Mouse (Mus musculus) kidney, adult 2 months (tissue): ENCODE data around the gene Sacs. TPM values are rescaled to one million over a fixed set of nuclear protein-coding genes. Genes with fewer than 3 reads are reported as not detected.

Source experiments
- DNase-seq: peaks from one replicate; pipeline ENCODE4 v3.0.0; 2021
- H3K27ac ChIP-seq: fragments of 200-500 bp; 2 replicates; pipeline ENCODE4 v1.5.1; 2012; ENCODE audit warnings: low read depth, low read length, control low read depth, inconsistent platforms; ENCODE audit not compliant: insufficient read depth
- H3K27me3 ChIP-seq: fragments of 200-500 bp; replicated peaks from 2 replicates; pipeline ENCODE4 v1.6.1; 2012; ENCODE audit warnings: mild to moderate bottlenecking, moderate library complexity, low read length, inconsistent platforms; ENCODE audit not compliant: control insufficient read depth, insufficient read depth
- H3K36me3 ChIP-seq: fragments of 200-500 bp; 2 replicates; pipeline ENCODE4 v1.6.1; 2012; ENCODE audit warnings: mild to moderate bottlenecking, moderate library complexity, low read length, inconsistent platforms; ENCODE audit not compliant: control insufficient read depth, insufficient read depth
- H3K4me1 ChIP-seq: fragments of 200-500 bp; 2 replicates; pipeline ENCODE4 v1.6.1; 2011; ENCODE audit warnings: low read length; ENCODE audit not compliant: control insufficient read depth, insufficient read depth
- H3K4me3 ChIP-seq: fragments of 200-500 bp; 2 replicates; pipeline ENCODE4 v1.5.1; 2011; ENCODE audit warnings: mild to moderate bottlenecking, low read depth, low read length, control low read depth; ENCODE audit not compliant: insufficient read depth
- CTCF ChIP-seq: fragments of 200-500 bp; conservative IDR thresholded peaks from 2 replicates; pipeline ENCODE4 v1.5.1; 2011; ENCODE audit warnings: low read depth, mild to moderate bottlenecking, control low read depth, low read length, moderate library complexity, mixed read lengths; ENCODE audit not compliant: insufficient read depth, insufficient read length
- POLR2A ChIP-seq: fragments of 200-500 bp; IDR thresholded peaks from one replicate; pipeline ENCODE4 v1.6.1; 2011; ENCODE audit warnings: low read depth, low read length, control low read depth
- WGBS: fragments of 180-500 bp; shearing (Covaris S2); methylation state at CpG from one replicate; pipeline ENCODE4 v1.1.7; 2018; 5-methylcytosine and 5-hydroxymethylcytosine counted together
- polyA plus RNA-seq: library from polyadenylated mRNA; depleted of rRNA; stranded (reverse); fragments of >200 nt; gene quantifications from 2 replicates; pipeline ENCODE4 v1.2.3, GENCODE M21; 2012

Sacs gene
- polyA plus RNA-seq, 1 experiment, result 0.33 TPM

DNA sequence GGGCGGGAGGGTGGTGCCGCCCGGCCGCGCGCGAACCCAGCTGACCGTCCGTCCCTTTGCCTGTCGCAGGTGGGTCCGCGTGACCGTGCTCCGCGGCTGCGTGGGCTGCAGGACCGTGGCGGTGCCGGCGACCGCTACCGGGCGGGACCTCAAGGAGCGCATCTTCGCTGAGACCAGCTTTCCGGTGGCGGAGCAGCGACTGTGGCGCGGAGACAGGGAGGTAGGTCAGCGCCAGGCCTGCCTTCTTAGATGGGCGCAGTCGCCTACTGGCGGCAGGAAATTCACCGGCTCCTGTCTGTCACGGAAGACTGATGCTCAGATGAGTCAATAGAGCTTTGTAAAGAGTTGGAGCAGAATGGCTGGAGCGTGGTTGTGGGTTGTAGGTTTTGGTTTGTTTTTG, 35.0 kb downstream of the Sacs start:
- H3K4me1 ChIP-seq, result no peaks in the 10 kb centered on the region
- no peak overlapping the region for H3K27ac ChIP-seq
- DNase-seq, result peak; percentile 58
- WGBS, result 1% methylated on average over 37 of the region's 37 CpGs
- TF ChIP-seq POLR2A (no peak), CTCF (0 out of 2 replicates have a peak, but pooled peaks have one; percentile 13)
- no peaks in the 10 kb centered on the region for H3K36me3 ChIP-seq
- no peaks in the 10 kb centered on the region for H3K27me3 ChIP-seq
- H3K4me3 ChIP-seq, result peak overlapping the region; percentile 74

DNA sequence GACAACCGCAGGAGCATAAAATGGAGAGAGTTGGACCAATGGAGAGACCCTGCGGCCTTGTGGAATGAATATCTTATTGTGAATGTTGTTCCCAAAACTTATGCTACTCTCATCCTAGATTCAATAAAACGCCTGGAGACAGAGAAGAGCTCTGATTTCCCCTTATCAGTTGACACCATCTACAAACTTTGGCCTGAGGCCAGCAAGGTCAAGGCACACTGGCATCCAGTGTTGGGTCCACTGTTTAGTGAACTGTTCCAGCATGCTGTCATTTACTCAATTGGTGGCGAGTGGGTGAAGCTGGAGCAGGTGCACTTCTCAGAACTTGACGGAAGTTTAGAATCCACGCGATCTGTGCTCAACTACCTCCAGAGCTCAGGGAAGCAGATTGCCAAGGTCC, 53.6 kb downstream of the Sacs start:
- DNase-seq, result no peak
- no peak overlapping the region for H3K4me3 ChIP-seq
- no peak for TF ChIP-seq CTCF
- no peak for TF ChIP-seq POLR2A
- no peak overlapping the region for H3K27ac ChIP-seq
- no peaks in the 10 kb centered on the region for H3K27me3 ChIP-seq
- no peaks in the 10 kb centered on the region for H3K36me3 ChIP-seq
- H3K4me1 ChIP-seq, result no peaks in the 10 kb centered on the region
- 91% methylated on average over 7 of the region's 7 CpGs for WGBS

DNA sequence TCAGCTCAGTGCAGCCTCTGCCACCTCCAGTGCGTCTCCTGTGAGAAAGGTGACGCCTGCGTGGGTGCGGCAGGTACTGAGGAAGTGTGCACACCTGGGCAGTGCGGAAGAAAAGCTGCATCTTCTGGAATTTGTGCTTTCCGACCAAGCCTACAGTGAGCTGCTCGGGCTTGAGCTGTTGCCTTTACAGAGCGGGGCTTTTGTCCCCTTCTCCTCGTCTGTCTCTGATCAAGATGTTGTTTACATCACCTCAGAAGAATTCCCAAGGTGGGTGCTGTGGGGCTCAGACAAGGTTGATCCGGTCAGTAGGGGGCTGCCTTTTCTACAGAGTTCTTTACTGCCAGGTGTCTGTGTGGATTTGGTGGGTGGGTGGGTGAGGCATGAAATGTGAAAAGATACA, 54.1 kb downstream of the Sacs start:
- no peaks in the 10 kb centered on the region for H3K27me3 ChIP-seq
- 85% methylated on average over 10 of the region's 10 CpGs for WGBS
- H3K4me3 ChIP-seq, result no peak overlapping the region
- no peak for DNase-seq
- TF ChIP-seq CTCF, result no peak
- no peak for TF ChIP-seq POLR2A
- H3K36me3 ChIP-seq, result no peaks in the 10 kb centered on the region
- no peaks in the 10 kb centered on the region for H3K4me1 ChIP-seq
- no peak overlapping the region for H3K27ac ChIP-seq

DNA sequence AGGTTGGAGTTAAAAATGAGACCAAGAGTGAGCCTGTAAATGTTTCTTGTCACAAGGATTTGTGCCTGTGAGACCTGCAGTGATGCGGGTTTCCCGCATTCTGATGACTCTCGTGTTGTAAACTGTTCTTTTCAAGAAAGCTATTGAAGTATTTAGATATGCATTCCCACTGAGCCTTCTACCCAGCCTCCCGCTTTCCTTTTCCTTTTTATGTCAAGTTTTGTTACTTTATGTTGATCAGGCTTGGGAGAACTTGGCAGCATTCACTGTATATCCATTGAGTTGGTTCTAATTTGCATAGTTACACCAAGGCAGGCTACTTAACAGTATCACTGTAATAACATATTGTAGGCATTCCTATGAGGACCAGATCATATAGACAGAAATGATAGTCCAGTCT, 56.2 kb downstream of the Sacs start:
- H3K27me3 ChIP-seq, result no peaks in the 10 kb centered on the region
- WGBS, result 87% methylated on average over 4 of the region's 4 CpGs
- TF ChIP-seq POLR2A (no peak), CTCF (no peak)
- no peak overlapping the region for H3K27ac ChIP-seq
- no peaks in the 10 kb centered on the region for H3K36me3 ChIP-seq
- H3K4me1 ChIP-seq, result no peaks in the 10 kb centered on the region
- DNase-seq, result no peak
- no peak overlapping the region for H3K4me3 ChIP-seq

DNA sequence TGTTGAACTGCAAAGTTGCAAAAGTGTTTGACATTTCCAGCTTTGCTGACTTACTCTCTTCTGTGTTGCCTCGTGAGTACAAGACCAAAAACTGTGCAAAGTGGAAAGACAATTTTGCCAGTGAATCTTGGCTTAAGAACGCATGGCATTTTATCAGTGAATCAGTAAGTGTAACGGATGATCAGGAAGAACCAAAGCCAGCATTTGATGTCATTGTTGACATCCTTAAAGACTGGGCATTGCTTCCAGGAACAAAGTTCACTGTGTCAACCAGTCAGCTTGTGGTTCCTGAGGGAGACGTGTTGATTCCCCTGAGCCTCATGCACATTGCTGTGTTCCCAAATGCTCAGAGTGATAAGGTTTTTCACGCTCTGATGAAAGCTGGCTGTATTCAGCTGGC, 71.9 kb downstream of the Sacs start:
- H3K36me3 ChIP-seq, result no peaks in the 10 kb centered on the region
- H3K27me3 ChIP-seq, result no peaks in the 10 kb centered on the region; the same call in 1 of the 2 replicates
- DNase-seq, result no peak
- TF ChIP-seq POLR2A (no peak), CTCF (no peak)
- H3K4me3 ChIP-seq, result no peak overlapping the region
- WGBS, result 91% methylated on average over 5 of the region's 5 CpGs
- no peaks in the 10 kb centered on the region for H3K4me1 ChIP-seq
- H3K27ac ChIP-seq, result no peak overlapping the region

DNA sequence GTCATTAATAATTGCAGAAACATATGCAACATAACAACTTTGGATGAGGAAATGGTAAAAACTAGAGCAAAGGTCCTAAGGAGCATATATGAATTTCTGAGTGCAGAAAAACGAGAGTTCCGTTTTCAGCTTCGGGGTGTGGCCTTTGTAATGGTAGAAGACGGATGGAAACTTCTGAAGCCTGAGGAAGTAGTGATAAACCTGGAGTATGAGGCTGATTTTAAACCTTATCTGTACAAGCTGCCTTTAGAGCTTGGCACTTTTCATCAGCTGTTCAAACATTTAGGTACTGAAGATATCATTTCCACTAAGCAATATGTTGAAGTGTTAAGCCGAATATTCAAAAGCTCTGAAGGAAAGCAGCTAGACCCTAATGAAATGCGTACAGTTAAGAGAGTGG, 73.5 kb downstream of the Sacs start:
- no peak overlapping the region for H3K4me3 ChIP-seq
- H3K27me3 ChIP-seq, result no peaks in the 10 kb centered on the region; the same call in 1 of the 2 replicates
- no peak for DNase-seq
- WGBS, result 85% methylated on average over 6 of the region's 6 CpGs
- no peaks in the 10 kb centered on the region for H3K36me3 ChIP-seq
- TF ChIP-seq CTCF, result no peak
- no peak for TF ChIP-seq POLR2A
- H3K27ac ChIP-seq, result no peak overlapping the region
- no peaks in the 10 kb centered on the region for H3K4me1 ChIP-seq

DNA sequence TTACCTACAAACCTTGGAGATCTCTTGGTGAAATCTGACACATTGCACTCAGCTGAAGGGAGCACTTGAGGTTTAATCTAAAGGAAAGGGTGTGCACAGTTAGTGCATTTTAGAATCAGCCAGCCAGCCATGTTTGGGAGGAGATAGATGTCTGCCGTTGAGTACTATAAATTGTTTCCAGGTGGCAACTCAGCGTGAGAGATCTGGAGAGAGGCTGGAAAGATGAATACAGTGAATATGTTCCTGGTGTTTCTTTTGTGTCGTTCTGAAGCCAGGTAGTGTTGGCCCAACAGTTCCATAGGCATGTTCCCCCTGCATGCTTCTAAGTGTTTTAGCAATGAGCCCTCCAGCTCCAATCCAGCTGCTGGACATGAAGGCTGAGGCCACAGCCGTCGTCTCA, 82.9 kb downstream of the Sacs start:
- no peak for TF ChIP-seq POLR2A
- TF ChIP-seq CTCF, result no peak
- Histone ChIP-seq H3K27me3 (no peaks in the 10 kb centered on the region), H3K27ac (no peak overlapping the region), H3K4me1 (no peaks in the 10 kb centered on the region), H3K36me3 (no peaks in the 10 kb centered on the region), H3K4me3 (no peak overlapping the region)
- WGBS, result 81% methylated on average over 5 of the region's 5 CpGs
- DNase-seq, result no peak

DNA sequence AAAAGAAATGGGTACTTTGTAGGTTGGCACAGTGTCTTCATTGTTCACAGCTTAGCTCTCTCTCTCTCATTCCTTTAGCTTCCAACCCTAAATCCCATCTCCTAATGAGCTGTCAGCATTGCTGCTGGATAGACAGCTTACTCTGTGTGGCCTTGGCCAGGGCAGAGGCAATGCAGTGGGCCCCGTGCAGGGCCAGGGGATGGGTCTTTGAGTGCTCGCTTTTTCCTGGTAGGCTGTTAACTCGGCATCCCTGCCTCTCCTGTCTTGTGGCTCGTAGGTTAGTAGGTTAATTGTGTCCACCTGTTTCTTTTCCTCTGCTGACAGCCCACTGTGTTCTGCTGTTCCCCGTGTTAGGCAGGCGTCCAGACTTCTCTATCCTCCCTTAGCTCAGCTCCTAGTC, 84.2 kb downstream of the Sacs start:
- H3K36me3 ChIP-seq, result no peaks in the 10 kb centered on the region
- DNase-seq, result no peak
- no peaks in the 10 kb centered on the region for H3K27me3 ChIP-seq
- no peak overlapping the region for H3K27ac ChIP-seq
- TF ChIP-seq POLR2A, result no peak
- TF ChIP-seq CTCF, result no peak
- no peaks in the 10 kb centered on the region for H3K4me1 ChIP-seq
- WGBS, result 29% methylated on average over 6 of the region's 6 CpGs
- H3K4me3 ChIP-seq, result no peak overlapping the region
